Mouse (Mus musculus) thymus, postnatal 10 days (tissue): ENCODE data around the gene Olfr1393.
"Not testable (repeated sequence)": the region's sequence is repeated elsewhere in the genome, so short reads cannot be mapped to it uniquely, and the experiment has no call there.

Experiments used
- DNase-seq, 2 experiments: peaks; one replicate each; pipeline ENCODE4 v3.0.0; 2021; ENCODE audit warnings: low spot score in 2 of 2

Gene Olfr1393

DNA sequence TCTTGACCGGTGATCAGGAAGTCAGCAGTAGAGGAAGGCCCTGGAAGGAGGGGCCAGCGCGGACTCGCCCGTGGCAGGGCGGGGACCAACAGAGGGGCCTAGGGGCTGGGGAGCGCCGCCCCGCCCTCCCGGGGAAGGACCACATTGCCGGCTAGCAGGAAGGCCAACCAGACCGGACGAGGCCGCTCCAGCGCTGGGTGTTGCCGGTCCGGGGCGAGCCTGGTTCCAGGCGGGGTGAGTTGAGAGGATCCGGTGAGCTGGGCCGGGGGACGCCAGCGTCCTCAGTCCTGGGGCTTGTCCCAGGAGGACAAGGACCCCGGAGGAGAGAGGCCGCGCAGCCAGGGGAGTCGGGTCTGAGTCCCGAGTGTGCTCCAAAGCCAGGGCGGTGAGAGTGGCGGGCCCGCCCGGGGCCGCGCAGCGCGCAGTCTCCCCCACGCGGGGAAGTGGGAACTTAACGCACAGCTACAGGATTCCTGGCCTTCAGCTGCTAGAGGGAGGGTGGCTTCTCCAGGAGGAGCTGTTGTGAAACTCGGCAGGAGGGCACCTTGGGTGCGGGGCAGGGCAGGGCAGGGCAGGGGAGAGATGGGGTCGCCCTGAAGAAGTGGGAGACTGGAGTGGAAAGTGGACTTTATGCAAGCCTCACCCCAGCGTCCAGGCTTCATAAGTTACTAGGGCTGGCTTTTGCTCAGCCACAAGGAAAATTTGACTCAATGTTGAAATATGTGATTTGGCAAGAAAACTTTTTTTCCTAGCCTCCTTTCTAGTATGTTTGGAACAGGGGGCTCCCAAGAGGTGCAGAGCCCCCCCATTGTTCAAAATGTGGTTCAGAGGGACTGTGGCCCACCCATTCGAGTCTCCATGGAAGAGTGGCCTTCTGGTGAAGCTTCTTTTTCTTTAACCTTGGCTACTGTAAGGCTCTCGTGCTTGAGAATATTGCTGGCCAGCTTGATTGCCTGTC, 27.4 kb upstream of the Olfr1393 start:
- DNase-seq: peak; percentile 75 to 78

DNA sequence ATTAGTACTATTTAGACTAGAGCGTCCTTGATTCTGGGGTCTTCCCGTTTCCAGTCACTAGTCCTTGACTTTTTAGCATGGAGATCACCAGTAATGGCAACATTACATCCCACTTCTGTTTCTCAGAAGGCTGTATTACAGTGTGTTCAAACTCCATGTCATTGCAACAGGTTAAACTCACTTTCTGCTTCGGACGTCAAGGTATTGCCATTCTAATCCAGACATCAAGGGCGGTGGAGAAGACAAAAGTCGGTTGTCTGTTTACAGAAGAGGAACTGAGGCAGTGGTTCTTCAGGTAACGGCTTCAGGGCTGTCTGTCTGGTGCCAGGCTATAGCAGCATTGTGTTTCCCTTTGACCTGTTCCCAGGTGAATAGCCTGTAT, 26.7 kb upstream of the Olfr1393 start:
- no peak for DNase-seq

DNA sequence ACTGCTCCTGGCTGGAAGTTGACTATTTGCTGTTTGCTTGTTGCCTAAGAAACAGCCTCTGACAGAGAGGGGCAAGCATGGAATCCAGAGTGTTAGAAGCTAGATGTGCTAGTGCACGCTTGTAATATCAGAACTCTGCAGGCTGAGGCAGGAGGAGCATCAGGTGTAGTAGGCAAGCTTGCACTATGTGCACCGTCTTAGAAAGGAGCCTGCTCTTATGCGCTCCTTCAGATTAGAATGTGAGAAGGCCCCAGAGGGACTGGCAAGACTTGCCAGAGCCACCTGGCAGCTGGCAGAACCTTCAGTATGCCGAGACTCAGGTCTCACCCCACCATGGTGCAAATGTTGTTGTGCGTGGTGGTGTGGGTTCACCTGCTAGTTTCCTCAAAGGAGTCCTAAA, 26.1 kb upstream of the Olfr1393 start:
- peak; percentile 32 to 43 for DNase-seq

DNA sequence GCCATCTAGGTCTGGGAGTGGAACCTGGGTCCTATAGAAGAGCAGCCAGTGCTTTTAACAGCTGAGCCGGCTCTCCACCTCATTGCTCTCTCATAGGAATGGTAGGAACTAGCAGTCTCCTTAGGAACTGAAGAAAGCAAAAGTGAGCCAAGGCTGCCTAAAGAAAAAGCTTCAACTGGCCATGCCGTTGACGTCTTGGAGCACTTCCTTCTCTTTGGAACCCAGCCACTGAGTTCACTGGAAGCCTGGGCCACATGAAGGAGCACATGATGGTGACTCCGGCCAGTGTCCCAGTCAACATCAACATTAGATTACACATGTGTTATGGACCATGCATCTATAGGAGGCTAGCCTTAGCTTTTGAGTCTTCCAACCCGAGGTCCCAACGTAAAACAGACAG, 25.1 kb upstream of the Olfr1393 start:
- DNase-seq: no peak

DNA sequence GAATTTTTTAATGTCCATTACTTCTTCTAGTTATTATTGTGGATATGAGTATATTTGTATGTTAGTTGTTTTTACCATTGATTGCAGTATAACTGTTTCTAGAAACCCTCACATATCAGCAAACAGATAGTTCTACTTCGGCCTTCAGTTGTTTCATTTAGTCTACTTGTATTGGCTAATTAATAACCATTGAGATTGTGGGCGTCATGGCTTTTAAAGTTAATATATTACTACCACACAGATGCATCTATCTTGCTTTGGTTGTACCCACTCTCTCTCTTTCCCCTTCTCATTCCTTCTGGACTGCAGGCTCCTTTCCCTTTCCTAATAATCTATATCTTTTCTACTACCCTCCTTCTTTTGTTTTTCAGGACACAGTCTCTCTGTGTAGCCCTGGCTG, 18.8 kb upstream of the Olfr1393 start:
- no peak for DNase-seq

DNA sequence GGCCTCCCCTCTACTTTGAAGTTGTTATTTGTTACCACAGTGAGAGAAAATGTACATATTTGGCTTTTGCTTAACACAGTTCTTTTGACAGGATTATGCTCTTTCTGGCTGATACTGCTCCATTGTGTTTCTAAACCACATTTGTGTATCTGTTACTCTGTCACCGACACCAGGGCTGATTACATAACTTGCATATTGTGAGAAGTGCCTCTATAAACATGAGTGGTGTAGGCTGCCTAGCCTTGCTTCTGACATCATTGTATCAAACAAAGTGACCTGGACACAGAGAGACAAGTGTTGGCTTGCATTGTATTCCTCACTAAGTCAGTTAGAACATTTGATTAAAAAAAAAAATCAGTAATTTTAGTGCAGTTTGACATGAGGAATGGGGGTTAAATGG, 18.3 kb upstream of the Olfr1393 start:
- DNase-seq: no peak

DNA sequence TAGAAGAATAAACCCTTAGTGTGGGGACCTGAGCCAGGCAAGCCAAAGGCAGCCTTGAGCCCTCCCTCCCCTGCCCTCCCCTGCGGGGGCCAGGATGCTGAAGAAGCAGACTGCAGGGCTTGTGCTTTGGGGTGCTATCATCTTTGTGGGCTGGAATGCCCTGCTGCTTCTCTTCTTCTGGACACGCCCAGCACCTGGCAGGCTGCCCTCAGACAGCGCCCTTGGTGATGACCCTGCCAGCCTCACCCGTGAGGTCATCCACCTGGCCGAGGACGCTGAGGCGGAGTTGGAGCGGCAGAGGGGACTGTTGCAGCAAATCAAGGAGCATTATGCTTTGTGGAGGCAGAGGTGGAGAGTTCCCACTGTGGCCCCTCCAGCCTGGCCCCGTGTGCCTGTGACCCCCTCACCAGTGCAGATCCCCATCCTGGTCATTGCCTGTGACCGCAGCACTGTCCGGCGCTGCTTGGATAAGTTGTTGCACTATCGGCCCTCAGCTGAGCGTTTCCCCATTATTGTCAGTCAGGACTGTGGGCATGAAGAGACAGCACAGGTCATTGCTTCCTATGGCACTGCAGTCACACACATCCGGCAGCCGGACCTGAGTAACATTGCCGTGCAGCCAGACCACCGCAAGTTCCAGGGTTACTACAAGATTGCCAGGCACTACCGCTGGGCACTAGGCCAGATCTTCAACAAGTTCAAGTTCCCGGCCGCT, 17.3 kb upstream of the Olfr1393 start:
- no peak for DNase-seq

DNA sequence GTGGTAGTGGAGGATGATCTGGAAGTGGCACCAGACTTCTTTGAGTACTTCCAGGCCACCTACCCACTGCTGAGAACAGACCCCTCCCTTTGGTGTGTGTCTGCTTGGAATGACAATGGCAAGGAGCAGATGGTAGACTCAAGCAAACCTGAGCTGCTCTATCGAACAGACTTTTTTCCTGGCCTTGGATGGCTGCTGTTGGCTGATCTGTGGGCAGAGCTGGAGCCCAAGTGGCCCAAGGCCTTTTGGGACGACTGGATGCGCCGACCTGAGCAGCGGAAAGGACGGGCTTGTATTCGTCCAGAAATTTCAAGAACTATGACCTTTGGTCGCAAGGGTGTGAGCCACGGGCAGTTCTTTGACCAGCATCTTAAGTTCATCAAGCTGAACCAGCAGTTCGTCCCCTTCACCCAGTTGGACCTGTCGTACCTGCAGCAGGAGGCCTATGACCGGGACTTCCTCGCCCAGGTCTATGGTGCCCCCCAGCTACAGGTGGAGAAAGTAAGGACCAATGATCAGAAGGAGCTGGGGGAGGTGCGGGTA, 16.7 kb upstream of the Olfr1393 start:
- DNase-seq: no peak

DNA sequence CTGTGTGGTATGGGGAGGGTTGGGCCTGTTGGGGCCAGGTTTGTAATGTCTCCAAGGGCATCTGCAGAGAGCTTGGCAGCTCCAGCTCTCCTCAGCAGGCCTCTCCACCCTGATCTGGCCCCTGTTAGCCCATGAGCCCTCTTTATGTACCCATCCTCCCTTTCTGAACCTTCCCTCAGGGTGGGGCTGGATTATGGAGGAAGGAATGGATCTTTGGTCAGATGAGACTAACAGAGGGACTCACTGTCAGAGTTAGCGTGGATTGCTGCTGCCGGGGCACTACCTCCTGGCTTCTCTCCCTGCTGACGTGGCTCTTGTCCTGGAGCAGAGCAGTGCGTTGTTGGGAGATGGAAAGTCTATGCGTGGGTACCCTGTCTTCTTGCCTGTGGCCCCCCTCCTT, 15.8 kb upstream of the Olfr1393 start:
- no peak for DNase-seq

DNA sequence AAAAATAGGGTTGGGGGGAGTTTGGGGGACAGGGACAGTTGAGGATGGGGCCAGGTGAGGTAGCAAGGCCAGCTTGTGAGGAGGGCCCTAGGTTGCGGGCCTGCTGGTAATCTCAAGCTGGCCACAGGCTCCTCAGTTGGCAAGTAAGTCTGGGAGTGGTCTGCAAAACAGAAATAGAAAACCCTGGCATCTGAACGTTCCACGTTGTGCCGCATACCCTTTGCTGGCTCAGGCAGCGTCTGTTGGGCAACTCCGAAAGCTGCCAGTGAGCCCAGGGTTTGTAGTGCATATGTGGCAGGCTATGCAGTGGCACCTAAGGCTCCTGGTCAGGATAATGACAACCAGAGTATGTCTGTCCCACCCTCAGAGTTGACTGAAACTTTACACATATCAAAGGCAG, 15.0 kb upstream of the Olfr1393 start:
- no peak for DNase-seq

DNA sequence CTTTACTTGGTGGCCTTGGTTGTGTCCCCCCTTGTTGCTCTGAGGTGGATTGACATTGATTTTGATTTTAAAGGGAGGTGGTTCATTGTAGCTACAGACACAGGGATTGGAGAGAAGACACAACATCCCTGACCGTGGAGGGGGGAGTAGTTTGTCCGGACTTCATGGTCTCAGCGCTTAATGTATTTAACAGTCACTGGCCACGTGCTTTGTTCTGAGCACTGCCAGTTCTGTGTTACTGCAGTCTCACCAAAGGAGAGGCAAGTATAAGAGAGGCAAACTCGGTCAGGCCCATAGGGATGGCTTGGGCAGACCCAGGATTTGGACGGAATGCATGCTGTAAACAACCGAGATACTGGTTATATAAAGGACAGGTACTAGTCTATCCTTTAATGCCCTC, 14.0 kb upstream of the Olfr1393 start:
- DNase-seq: no peak

DNA sequence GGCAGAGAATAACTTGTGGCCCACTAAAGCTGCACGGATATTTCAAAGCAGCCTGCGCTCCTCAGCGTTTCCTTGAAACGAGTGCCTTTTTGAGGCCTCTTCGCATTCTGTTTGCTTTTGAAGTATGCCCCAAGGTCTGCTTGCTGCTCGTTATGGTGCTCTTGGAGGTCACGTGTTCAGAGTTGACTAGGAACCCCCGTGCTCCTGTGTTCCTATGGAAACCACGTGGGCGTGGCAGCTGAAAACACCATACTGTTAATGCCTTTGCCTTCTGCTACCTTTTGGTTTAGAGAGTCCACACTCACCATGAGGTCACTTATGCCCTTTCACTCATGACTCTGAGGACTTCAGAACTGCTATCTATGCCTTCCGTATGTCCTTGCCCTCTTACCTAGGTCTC, 13.5 kb upstream of the Olfr1393 start:
- no peak for DNase-seq

DNA sequence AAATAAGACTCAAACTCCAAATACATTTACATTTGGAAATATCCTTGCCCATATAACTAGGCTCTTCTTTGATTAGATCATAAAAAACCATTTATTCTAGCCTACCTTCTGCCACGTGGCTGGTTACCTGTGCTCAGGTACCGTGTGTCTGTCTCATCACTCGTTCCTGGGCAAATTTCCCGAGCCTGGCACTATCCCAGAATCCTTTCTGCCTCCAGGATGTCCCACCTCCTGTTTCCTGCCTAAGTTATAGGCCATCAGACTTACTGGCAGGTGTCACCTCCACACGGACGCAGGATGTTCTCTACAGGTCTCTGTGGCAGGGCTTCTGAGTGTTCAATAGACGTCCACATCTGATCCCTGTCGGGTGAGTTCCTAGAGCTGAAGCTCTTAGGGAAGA, 13.0 kb upstream of the Olfr1393 start:
- DNase-seq: no peak

DNA sequence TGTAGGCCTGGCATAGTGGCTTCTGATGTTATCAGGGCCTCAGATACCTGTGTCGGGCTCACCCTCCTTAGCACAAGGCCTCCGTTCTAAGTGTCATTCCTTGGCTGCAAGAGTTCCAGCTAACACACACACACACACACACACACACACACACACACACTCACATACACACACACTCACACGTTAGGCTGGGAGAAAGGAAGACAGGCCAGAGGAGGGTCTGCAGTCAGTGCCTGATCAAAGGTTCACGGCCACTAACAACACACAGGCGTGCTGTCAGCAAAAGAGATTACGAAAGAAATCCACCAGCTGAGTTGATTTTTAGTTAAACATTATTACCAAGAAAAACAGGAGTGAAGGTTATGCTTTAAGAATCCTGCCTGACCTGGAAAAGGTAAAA, 11.4 kb upstream of the Olfr1393 start:
- no peak for DNase-seq

DNA sequence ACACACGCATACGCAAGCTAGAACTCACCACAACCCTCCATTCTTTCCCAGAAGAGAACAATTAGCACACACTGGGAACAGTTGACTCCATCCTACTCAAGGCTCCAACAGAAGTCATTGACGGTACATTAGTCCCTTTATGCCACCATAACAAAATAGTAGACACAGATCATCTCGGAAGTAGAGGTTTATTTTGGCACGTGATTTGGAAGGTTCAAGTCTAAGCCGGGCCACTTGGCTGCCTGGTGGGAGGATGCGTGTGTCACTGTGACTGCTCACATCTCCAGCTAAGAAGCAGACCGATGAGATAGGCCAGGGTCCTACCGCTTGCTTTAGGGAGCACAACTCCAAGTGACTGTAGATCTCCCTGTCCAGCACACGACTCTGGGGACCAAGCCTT, 10.8 kb upstream of the Olfr1393 start:
- DNase-seq: no peak

DNA sequence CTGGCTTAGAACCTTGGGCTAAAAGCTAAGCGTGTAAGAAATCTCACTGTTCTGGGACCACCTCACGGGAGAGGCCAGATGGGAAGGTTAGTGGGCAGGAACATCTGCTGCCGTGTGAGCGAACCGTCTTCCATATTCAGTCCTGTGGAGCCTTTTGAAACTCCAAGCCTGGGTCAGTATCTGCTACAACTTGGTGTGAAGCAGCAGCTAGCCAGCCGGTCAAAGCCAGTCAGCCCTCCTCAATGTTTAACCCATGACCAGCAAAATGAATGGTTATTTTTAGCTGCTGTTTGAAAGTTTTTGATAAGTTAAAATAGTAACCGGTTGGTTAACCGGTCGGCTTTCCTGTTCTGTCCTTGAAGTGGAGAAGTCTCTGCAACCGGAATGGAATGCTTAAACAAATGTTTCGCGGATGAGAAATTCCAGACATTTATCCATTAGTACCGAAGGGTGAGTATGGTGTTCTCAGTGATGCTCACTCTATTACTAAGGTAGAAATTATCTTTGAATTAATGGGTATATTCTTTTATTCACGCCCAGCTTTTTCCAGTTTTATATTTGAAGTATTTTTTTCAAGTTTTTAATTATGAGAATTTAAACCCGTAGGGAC, 10.0 kb upstream of the Olfr1393 start:
- DNase-seq: no peak

DNA sequence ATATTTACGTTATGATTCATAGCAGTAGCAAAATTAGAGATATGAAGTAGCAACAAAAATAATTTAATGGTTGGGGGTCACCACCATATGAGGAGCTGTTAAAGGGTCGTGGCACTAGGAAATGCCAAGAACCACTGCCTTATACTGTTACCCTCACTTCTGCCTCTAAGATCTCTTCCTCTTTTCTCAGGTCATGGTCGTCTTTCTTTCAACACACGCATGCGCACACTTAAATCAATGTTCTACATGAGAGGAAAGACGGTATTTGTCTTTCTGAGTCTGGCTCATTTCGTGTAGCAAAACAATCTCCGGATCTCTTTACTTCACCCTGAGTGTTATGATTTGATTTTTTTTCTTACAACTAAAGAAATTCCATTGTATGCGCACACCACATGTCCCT, 8.3 kb upstream of the Olfr1393 start:
- DNase-seq: no peak

DNA sequence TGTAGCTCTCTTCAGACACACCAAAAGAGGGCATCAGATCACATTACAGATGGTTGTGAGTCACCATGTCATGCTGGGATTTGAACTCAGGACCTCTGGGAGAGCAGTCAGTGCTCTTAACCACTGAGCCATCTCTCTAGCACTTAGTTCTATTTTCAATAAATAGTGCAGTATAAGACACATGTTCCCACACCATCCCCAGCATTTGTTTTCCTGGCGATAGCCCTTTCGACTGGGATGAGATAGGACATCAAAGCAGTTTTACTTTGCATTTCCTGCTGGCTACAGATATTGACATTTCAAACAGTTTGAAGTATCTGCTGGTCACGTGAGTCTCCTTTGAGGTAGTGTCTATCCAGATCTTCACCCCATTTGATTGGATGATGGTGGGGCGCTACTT, 7.7 kb upstream of the Olfr1393 start:
- no peak for DNase-seq

DNA sequence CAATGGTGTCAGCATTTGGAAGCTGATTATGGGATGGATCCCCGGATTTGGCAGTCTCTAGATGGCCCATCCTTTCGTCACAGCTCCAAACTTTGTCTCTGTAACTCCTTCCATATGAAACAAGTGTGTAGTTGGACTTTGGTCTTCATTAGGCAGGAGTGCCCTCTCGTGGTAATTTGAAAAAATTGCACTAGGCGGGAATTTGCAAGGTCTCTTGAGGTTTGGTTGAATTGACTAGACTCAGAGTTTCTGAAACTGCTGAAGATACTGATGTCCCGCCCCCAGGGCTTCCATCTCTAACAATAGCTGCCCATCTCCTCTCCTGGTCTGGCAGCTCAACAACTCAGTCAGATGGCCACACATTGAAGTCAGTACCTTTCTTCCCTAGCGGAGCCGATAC, 6.8 kb upstream of the Olfr1393 start:
- DNase-seq: peak; percentile 29 to 60

DNA sequence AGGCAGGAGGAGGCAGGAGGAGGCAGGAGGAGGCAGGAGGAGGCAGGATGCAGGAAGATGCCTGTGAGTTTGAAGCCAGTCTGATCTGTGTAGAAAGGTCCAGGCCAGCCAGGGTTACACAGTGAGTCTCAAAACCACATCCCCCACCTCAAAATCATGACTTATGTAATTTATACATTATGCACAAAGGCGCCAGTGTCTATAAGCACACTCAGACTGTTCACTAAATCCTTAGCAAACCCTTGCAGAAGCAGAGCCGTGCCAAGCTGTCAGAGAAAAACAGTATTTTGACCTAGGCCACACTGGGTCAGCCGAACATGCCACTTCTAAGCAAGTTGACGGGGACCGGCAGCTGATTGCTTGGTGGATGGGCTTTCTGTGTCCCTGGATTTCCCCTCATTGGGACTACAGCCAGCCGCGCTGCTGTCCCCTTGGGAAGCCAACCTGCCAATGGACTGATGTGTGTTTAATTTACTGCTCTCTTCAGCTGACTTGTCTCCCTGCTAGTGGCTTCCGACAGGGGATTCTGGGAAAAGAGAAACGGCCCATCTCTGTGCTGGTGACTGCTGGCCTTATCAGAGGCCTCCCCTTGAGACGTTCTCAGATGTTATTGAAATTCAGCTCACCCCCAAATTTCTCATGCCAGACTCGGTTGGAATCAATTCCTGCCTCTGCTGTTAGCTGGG, 4.1 kb upstream of the Olfr1393 start:
- DNase-seq: no peak

DNA sequence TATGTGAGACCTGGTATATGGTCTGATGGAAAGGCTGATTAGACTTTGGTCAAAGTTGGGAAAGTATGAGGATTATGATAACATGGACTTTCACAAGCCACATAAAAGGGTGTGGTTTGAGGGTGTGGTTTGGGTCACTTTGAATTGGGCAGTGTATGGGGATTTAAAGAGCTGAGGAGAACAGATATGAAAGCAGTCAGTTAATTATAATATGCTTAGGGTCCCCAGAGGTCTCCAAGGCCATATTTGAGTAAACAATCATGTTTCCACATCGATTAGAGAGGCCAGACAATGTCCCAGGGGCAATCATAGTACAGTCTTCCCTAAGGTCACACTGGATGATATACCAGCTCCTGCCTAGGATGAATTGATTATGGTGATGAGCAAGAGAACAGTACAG, 6.9 kb downstream of the Olfr1393 start, which contains the start of gene Olfr1392:
Olfr1392 (plus strand) TSS at position 301 of the 400 bp plus-strand sequence.
- not testable (repeated sequence) for DNase-seq

DNA sequence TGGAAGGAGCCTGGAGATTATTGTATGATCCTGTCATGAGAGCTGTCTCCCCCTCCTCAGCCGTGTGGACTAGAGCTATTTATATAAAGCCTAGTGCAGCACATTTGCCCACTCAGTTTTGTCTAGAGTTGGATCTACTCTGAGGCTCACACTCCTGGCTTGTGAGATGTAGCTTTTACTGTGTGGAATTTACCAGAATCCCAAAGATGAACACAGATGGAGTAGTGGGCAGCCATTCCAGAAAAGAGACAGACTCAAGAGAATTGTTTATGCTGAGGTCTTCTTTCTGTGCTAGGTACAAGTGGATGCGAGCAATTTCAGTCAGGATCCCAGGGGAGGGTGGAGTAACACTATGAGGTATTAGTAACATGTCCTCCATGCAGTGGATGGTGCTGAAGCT, 9.1 kb downstream of the Olfr1393 start:
- DNase-seq: no peak
